In genomic region chr14:61971100-61972088, GRCm38 (mm10) we compare ENCODE assay signal across 8 mouse cellular contexts.
DNase-seq lines count a peak whose midpoint lies in the region; ATAC-seq and TF ChIP-seq lines count a peak whose summit lies in the region.

No protein-coding gene starts in this region.

- no peaks in the 10 kb centered on the region for H3K9me3 ChIP-seq in G1E (replicated peaks)
- H3K9me3 ChIP-seq in liver, postnatal 0 days (ENCODE audit: low read length): no peaks in the 10 kb centered on the region
- H3K9me3 ChIP-seq in hindbrain, embryonic 16.5 days (ENCODE audit: control insufficient read depth, low read length): no peaks in the 10 kb centered on the region

- no peak for TF ChIP-seq CTCF in G1E (IDR thresholded peaks at IDR 0.05; ENCODE audit: low read depth, low read length)
- TF ChIP-seq CTCF in liver, postnatal 0 days (IDR thresholded peaks at IDR 0.05; ENCODE audit: low read depth): no peak
- no peak for TF ChIP-seq CTCF in spleen, adult 2 months (IDR thresholded peaks at IDR 0.05; ENCODE audit: extremely low read depth, insufficient read depth, insufficient read length, insufficient replicate concordance)

- DNase-seq in 416B (ENCODE audit: low read depth): peak; percentile 93
- peak; percentile 35 for DNase-seq in G1E (ENCODE audit: low spot score)
- DNase-seq in liver, postnatal 0 days: peak; percentile 57
- peak; percentile 46 to 70 for DNase-seq in spleen, adult 2 months (ENCODE audit: low read depth in 1 of 2, low spot score in 2 of 2)
- no peak for DNase-seq in cerebellum, postnatal 25 days
- DNase-seq in urinary bladder, adult 2 months (ENCODE audit: low spot score): no peak

- peaks cover 9% of the 10 kb centered on the region for H3K4me1 ChIP-seq in G1E (ENCODE audit: insufficient read depth, low read depth, low read length)
- H3K4me1 ChIP-seq in liver, postnatal 0 days (ENCODE audit: insufficient read depth): peaks cover 9% of the 10 kb centered on the region; the same call in 1 of the 2 replicates
- H3K4me1 ChIP-seq in spleen, adult 2 months (ENCODE audit: control insufficient read depth, insufficient read depth, insufficient read length): peaks cover 5% of the 10 kb centered on the region; the same call in 1 of the 2 replicates
- no peaks in the 10 kb centered on the region; the same call in 1 of the 2 replicates for H3K4me1 ChIP-seq in hindbrain, embryonic 16.5 days (ENCODE audit: control insufficient read depth, insufficient read depth, low read depth, low read length)

- 36% methylated on average over 14 of the region's 14 CpGs for WGBS in liver, postnatal 0 days (ENCODE audit: insufficient replicate concordance)
- WGBS in spleen, adult 2 months: 6% methylated on average over 14 of the region's 14 CpGs
- WGBS in hindbrain, embryonic 16.5 days: 78% methylated on average over 14 of the region's 14 CpGs

- H3K4me2 ChIP-seq in liver, postnatal 0 days (ENCODE audit: low read depth, low read length): peak overlapping the region; percentile 61
- no peak overlapping the region for H3K4me2 ChIP-seq in hindbrain, embryonic 16.5 days (ENCODE audit: low read length)

- no peak overlapping the region for H3K4me3 ChIP-seq in G1E (ENCODE audit: low read depth, low read length)
- peak overlapping the region; percentile 11; the same call in 1 of the 2 replicates for H3K4me3 ChIP-seq in liver, postnatal 0 days (ENCODE audit: low read depth, low read length)
- peak overlapping the region; percentile 21; the same call in 1 of the 2 replicates for H3K4me3 ChIP-seq in spleen, adult 2 months (ENCODE audit: extremely low read depth, insufficient read depth, insufficient read length)
- H3K4me3 ChIP-seq in hindbrain, embryonic 16.5 days (ENCODE audit: low read length): no peak overlapping the region

- H3K27me3 ChIP-seq in G1E (ENCODE audit: insufficient read depth, low read length): peaks cover 3% of the 10 kb centered on the region
- H3K27me3 ChIP-seq in liver, postnatal 0 days (ENCODE audit: insufficient read depth, low read length): no peaks in the 10 kb centered on the region
- no peaks in the 10 kb centered on the region for H3K27me3 ChIP-seq in spleen, adult 2 months (ENCODE audit: control insufficient read depth, insufficient read depth, low read length)
- H3K27me3 ChIP-seq in hindbrain, embryonic 16.5 days (replicated peaks; ENCODE audit: control insufficient read depth, insufficient read depth, low read length): no peaks in the 10 kb centered on the region

- TF ChIP-seq POLR2A in spleen, adult 2 months (IDR thresholded peaks at IDR 0.05; ENCODE audit: low read depth, low read length): no peak

- no peak overlapping the region for H3K9ac ChIP-seq in liver, postnatal 0 days (replicated peaks)
- no peak overlapping the region for H3K9ac ChIP-seq in hindbrain, embryonic 16.5 days (ENCODE audit: low read depth, low read length)

- peak overlapping the region; percentile 82 for H3K27ac ChIP-seq in liver, postnatal 0 days (ENCODE audit: low read depth)
- H3K27ac ChIP-seq in spleen, adult 2 months (ENCODE audit: insufficient read depth, low read length): peak overlapping the region; percentile 64
- no peak overlapping the region for H3K27ac ChIP-seq in hindbrain, embryonic 16.5 days (ENCODE audit: low read depth, low read length)

- ATAC-seq in G1E (ENCODE audit: extremely low read depth, insufficient number of reproducible peaks, low FRiP score, poor library complexity, severe bottlenecking): peak; percentile 75
- peak; percentile 96 for ATAC-seq in inflammation-experienced regulatory T-cells, adult 6 months
- ATAC-seq in liver, postnatal 0 days: peak; percentile 83
- no peak for ATAC-seq in hindbrain, embryonic 16.5 days

- no peaks in the 10 kb centered on the region for H3K36me3 ChIP-seq in G1E (replicated peaks)
- no peaks in the 10 kb centered on the region for H3K36me3 ChIP-seq in liver, postnatal 0 days (replicated peaks; ENCODE audit: insufficient read depth, low read length)
- no peaks in the 10 kb centered on the region for H3K36me3 ChIP-seq in spleen, adult 2 months (ENCODE audit: control insufficient read depth, insufficient read depth, low read length)
- no peaks in the 10 kb centered on the region for H3K36me3 ChIP-seq in hindbrain, embryonic 16.5 days (ENCODE audit: control insufficient read depth, insufficient read depth, low read length)

- TF ChIP-seq EP300 in liver, postnatal 0 days (IDR thresholded peaks at IDR 0.05; ENCODE audit: low read depth): 0 out of 2 replicates have a peak, but pooled peaks have one; percentile 43

Comparison
In these comparisons a context has a peak if more than half of its experiments do, and no peak if none do; other contexts are left out.
1. DNase-seq: peak in 416B (single experiment), G1E (single experiment), liver, postnatal 0 days (single experiment) and spleen, adult 2 months (2 of 2); none in cerebellum, postnatal 25 days (0 of 2) and urinary bladder, adult 2 months (single experiment).
2. H3K4me3 ChIP-seq: peak in liver, postnatal 0 days (single experiment) and spleen, adult 2 months (single experiment); none in G1E (single experiment) and hindbrain, embryonic 16.5 days (single experiment).